Mouse (Mus musculus) G1E (cell line): Measurements from ENCODE around the gene Gpc6. TPM values are rescaled to one million over a fixed set of nuclear protein-coding genes. Genes with fewer than 3 reads are reported as not detected.

Experiments used
- ATAC-seq: 2 replicates; pipeline ENCODE4 v1.8.0; 2016; ENCODE audit warnings: mild to moderate bottlenecking; ENCODE audit not compliant: insufficient number of reproducible peaks, poor library complexity, low FRiP score, severe bottlenecking; ENCODE audit errors: extremely low read depth
- DNase-seq: peaks from one replicate; pipeline ENCODE4 v3.0.0; 2012; ENCODE audit warnings: low spot score
- H3K27me3 ChIP-seq: 2 replicates; pipeline ENCODE4 v1.6.1; 2012; ENCODE audit warnings: mild to moderate bottlenecking, low read length, inconsistent platforms; ENCODE audit not compliant: insufficient read depth
- H3K36me3 ChIP-seq: replicated peaks from 2 replicates; pipeline ENCODE3; 2012; ENCODE audit warnings: mild to moderate bottlenecking, inconsistent platforms
- H3K4me1 ChIP-seq: 2 replicates; pipeline ENCODE4 v1.6.1; 2012; ENCODE audit warnings: low read depth, low read length, inconsistent platforms, mixed read lengths; ENCODE audit not compliant: insufficient read depth
- H3K4me3 ChIP-seq: 2 replicates; pipeline ENCODE4 v1.5.1; 2012; ENCODE audit warnings: low read depth, mild to moderate bottlenecking, inconsistent platforms, low read length, moderate library complexity, mixed read lengths
- H3K9me3 ChIP-seq: replicated peaks from 2 replicates; pipeline ENCODE4 v1.6.1; 2012; ENCODE audit warnings: inconsistent platforms
- CTCF ChIP-seq: IDR thresholded peaks from 2 replicates; pipeline ENCODE4 v1.5.1; 2012; ENCODE audit warnings: low read depth, low read length, inconsistent platforms, mixed read lengths
- GATA1 ChIP-seq: IDR thresholded peaks from 2 replicates; pipeline ENCODE4 v1.6.1; 2012; ENCODE audit warnings: borderline replicate concordance, low read length, inconsistent platforms, mixed read lengths
- GATA2 ChIP-seq: IDR thresholded peaks from 2 replicates; pipeline ENCODE4 v1.6.1; 2012; ENCODE audit warnings: low read depth, low read length, inconsistent platforms, borderline replicate concordance
- POLR2AphosphoS5 ChIP-seq: IDR thresholded peaks from 2 replicates; pipeline ENCODE4 v1.6.1; 2012; ENCODE audit warnings: low read depth, low read length, inconsistent platforms; ENCODE audit not compliant: insufficient replicate concordance
- TAL1 ChIP-seq: conservative IDR thresholded peaks from 2 replicates; pipeline ENCODE4 v1.6.1; 2012; ENCODE audit warnings: low read depth, low read length, inconsistent platforms, mixed read lengths
- polyA plus RNA-seq: library from polyadenylated mRNA; stranded (reverse); fragments of >175 nt; gene quantifications from 2 replicates; pipeline ENCODE4 v1.2.3, GENCODE M21; 2012
- total RNA-seq, 2 experiments: library from RNA; stranded (forward) in 1 of 2; stranded (reverse) in 1 of 2; fragments of 200-1000 nt in 1 of 2; fragments of >200 nt in 1 of 2; fragmentation: Nextera tagmentation in 1 of 2; gene quantifications; 2 replicates each; pipeline ENCODE4 v1.2.3; 2014 to 2017

The Gpc6 gene
- total and polyA plus RNA-seq, 3 experiments, result 0.22 TPM; not detected in 2

DNA sequence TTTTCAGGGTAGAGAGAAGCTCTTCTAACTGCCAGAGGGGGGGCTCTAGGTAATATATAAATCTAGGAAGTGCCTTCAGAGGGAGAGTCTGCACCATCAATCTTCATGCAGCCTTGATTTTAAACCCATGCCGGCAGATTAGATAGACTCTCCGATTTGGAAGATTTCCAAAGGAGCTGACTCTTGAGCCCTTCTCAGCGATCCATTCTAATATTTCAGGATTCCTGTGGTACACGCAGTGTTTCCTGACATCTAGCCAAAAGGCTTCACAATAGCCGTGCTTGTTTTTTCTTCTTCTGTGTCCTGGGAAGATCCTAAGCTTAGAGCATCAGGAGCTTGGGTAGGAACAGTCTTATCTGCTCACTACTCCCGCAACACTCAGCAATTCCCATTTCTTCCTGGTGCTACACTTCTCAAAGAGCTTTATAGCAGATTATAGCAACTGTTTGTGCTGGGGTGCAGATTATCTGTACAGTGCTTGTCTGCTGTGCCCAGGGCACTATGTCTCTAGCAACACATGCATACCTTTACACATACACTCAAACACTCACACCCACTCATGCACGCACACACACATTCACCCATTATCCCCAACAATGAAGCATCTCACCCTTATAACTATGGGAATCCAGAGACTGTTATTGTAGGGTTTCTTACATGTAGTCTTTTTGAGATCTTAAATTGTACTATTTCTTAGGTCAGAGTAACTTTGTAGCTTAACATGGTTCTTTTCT lies 3.8 kb downstream of the Gpc6 start:
- ATAC-seq, result no peak; the same call in 1 of the 2 replicates
- H3K9me3 ChIP-seq, result peaks cover 44% of the 10 kb centered on the region
- DNase-seq, result no peak
- no peaks in the 10 kb centered on the region for H3K36me3 ChIP-seq
- TF ChIP-seq TAL1 (no peak), GATA2 (no peak), GATA1 (no peak), CTCF (no peak), POLR2AphosphoS5 (no peak)
- H3K4me1 ChIP-seq, result no peaks in the 10 kb centered on the region
- no peaks in the 10 kb centered on the region for H3K27me3 ChIP-seq
- no peak overlapping the region for H3K4me3 ChIP-seq

DNA sequence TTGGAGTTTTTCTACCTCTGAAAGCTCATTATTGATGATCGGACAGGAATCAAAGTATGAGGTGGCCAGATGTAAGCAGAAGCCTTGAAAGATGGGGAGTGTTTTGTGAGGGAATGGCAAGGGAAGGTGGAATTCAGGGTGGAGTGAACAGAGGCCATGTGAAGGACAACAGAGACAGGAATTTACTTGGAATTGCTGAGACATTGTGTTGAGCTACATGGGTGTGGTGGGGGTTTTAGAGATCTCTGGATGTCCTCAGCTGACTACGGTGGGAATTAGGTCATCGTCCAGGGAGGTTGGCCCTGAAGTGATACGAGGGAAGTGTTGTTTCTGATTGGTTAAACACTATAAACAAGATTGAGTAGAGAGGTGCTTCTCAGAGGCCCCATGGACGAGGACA lies 8.7 kb downstream of the Gpc6 start:
- H3K4me3 ChIP-seq, result no peak overlapping the region
- H3K36me3 ChIP-seq, result no peaks in the 10 kb centered on the region
- H3K4me1 ChIP-seq, result no peaks in the 10 kb centered on the region
- DNase-seq (no peak), ATAC-seq (no peak)
- peaks cover 29% of the 10 kb centered on the region for H3K9me3 ChIP-seq
- H3K27me3 ChIP-seq, result no peaks in the 10 kb centered on the region
- no peak for TF ChIP-seq TAL1
- no peak for TF ChIP-seq GATA1
- TF ChIP-seq GATA2, result no peak
- TF ChIP-seq CTCF, result no peak

GRCm38 (mm10) chr14:116937910-116938560 lies 12.9 kb downstream of the Gpc6 start:
- DNase-seq, result no peak
- ATAC-seq, result no peak
- no peak for TF ChIP-seq POLR2AphosphoS5
- Histone ChIP-seq H3K36me3 (no peaks in the 10 kb centered on the region), H3K9me3 (peaks cover 35% of the 10 kb centered on the region), H3K4me3 (no peak overlapping the region), H3K27me3 (no peaks in the 10 kb centered on the region), H3K4me1 (no peaks in the 10 kb centered on the region)

DNA sequence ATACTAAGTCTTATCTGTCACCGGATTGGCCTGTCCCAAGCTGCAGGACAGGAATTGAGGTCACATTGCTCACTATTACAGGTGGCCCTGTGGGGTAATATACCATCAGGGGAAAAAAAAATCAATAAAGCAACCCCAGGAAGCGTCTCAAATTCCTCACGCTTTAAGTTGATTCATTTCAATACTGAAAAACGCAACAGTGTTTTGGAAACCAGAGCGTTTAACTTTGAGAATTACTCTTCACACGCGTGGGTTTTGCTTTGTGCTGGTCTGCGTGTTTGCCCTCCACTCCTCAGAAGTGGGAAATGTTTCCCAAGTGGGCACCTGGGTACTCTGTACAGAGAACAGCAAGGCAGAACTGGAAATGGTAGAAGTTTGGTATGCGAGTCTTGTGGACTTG lies 13.6 kb downstream of the Gpc6 start:
- no peaks in the 10 kb centered on the region for H3K4me1 ChIP-seq
- H3K36me3 ChIP-seq, result no peaks in the 10 kb centered on the region
- TF ChIP-seq CTCF, result no peak
- no peak for TF ChIP-seq POLR2AphosphoS5
- TF ChIP-seq GATA1, result no peak
- no peak for TF ChIP-seq GATA2
- TF ChIP-seq TAL1, result no peak
- DNase-seq (no peak), ATAC-seq (no peak)
- H3K9me3 ChIP-seq, result peaks cover 39% of the 10 kb centered on the region
- no peaks in the 10 kb centered on the region for H3K27me3 ChIP-seq
- no peak overlapping the region for H3K4me3 ChIP-seq

- ATAC-seq (no peak), DNase-seq (no peak)
- Histone ChIP-seq H3K4me3 (no peak overlapping the region), H3K9me3 (peaks cover 35% of the 10 kb centered on the region), H3K36me3 (no peaks in the 10 kb centered on the region), H3K27me3 (no peaks in the 10 kb centered on the region), H3K4me1 (no peaks in the 10 kb centered on the region)
- no peak for TF ChIP-seq TAL1
- TF ChIP-seq GATA2, result no peak
- no peak for TF ChIP-seq POLR2AphosphoS5
- no peak for TF ChIP-seq GATA1
- no peak for TF ChIP-seq CTCF
Measured at GRCm38 (mm10) chr14:116939561-116939960, 14.4 kb downstream of the Gpc6 start.

- H3K36me3 ChIP-seq, result no peaks in the 10 kb centered on the region
- ATAC-seq, result no peak
- DNase-seq, result no peak
- no peaks in the 10 kb centered on the region for H3K27me3 ChIP-seq
- no peaks in the 10 kb centered on the region for H3K4me1 ChIP-seq
- H3K9me3 ChIP-seq, result peaks cover 37% of the 10 kb centered on the region
- TF ChIP-seq POLR2AphosphoS5, result no peak
- no peak for TF ChIP-seq GATA2
- TF ChIP-seq TAL1, result no peak
- no peak for TF ChIP-seq CTCF
- TF ChIP-seq GATA1, result no peak
- no peak overlapping the region for H3K4me3 ChIP-seq
Measured at GRCm38 (mm10) chr14:116941772-116942171, 16.7 kb downstream of the Gpc6 start.

GRCm38 (mm10) chr14:116943751-116944150 lies 18.6 kb downstream of the Gpc6 start:
- no peak for TF ChIP-seq TAL1
- H3K27me3 ChIP-seq, result no peaks in the 10 kb centered on the region
- H3K36me3 ChIP-seq, result no peaks in the 10 kb centered on the region
- no peak for ATAC-seq
- peaks cover 37% of the 10 kb centered on the region for H3K9me3 ChIP-seq
- no peak for DNase-seq
- no peaks in the 10 kb centered on the region for H3K4me1 ChIP-seq
- H3K4me3 ChIP-seq, result no peak overlapping the region
